Mouse (Mus musculus) midbrain, postnatal 0 days (tissue): Measurements from ENCODE around the gene Mt1. TPM values are rescaled to one million over a fixed set of nuclear protein-coding genes. Genes with fewer than 3 reads are reported as not detected.

ENCODE experiments used
- ATAC-seq: fragments of 200-750 bp; cut with Nextera tagmentation; 2 replicates; pipeline ENCODE4 v1.8.0; 2017; ENCODE audit warnings: moderate number of reproducible peaks, mild to moderate bottlenecking, moderate TSS enrichment, moderate library complexity; ENCODE audit not compliant: low FRiP score
- DNase-seq: peaks from one replicate; pipeline ENCODE4 v3.0.0-alpha.2; 2015; ENCODE audit warnings: low spot score
- H3K27ac ChIP-seq: fragments of 300-500 bp; sonication (generic); 2 replicates; pipeline ENCODE4 v1.5.1; 2014; ENCODE audit warnings: low read depth, mild to moderate bottlenecking, low read length, mixed read lengths
- H3K27me3 ChIP-seq: fragments of 300-500 bp; sonication (generic); 2 replicates; pipeline ENCODE4 v1.6.1; 2014; ENCODE audit warnings: low read length, control low read depth, mixed read lengths; ENCODE audit not compliant: insufficient read depth
- H3K36me3 ChIP-seq: fragments of 300-500 bp; sonication (generic); 2 replicates; pipeline ENCODE4 v1.6.1; 2014; ENCODE audit warnings: low read length, control low read depth, mixed read lengths; ENCODE audit not compliant: insufficient read depth
- H3K4me1 ChIP-seq: fragments of 300-500 bp; sonication (generic); 2 replicates; pipeline ENCODE4 v1.6.1; 2014; ENCODE audit warnings: mild to moderate bottlenecking, control low read depth, antibody characterized with exemption, low read length, mixed read lengths; ENCODE audit not compliant: insufficient read depth
- H3K4me2 ChIP-seq: fragments of 300-500 bp; sonication (generic); 2 replicates; pipeline ENCODE4 v1.6.1; 2014; ENCODE audit warnings: low read depth, mild to moderate bottlenecking, low read length, mixed read lengths; ENCODE audit not compliant: poor library complexity, severe bottlenecking
- H3K4me3 ChIP-seq: fragments of 300-500 bp; sonication (generic); 2 replicates; pipeline ENCODE4 v1.5.1; 2014; ENCODE audit warnings: low read depth, mild to moderate bottlenecking, low read length, moderate library complexity
- H3K9ac ChIP-seq: fragments of 300-500 bp; sonication (generic); replicated peaks from 2 replicates; pipeline ENCODE4 v1.6.1; 2014; ENCODE audit warnings: mild to moderate bottlenecking, low read length, moderate library complexity, mixed read lengths; ENCODE audit not compliant: poor library complexity, severe bottlenecking
- H3K9me3 ChIP-seq: fragments of 300-500 bp; sonication (generic); 2 replicates; pipeline ENCODE4 v1.6.1; 2016; ENCODE audit warnings: low read length, control low read depth
- CTCF ChIP-seq: IDR thresholded peaks from 2 replicates; pipeline ENCODE4 v1.5.1; 2016; ENCODE audit warnings: antibody characterized with exemption, mild to moderate bottlenecking
- WGBS: fragments of 180-500 bp; shearing (Covaris S2); extraction: QIAGEN DNeasy Blood & Tissue Kit; methylation state at CpG from one replicate; pipeline ENCODE4 v1.1.7; 2014; 5-methylcytosine and 5-hydroxymethylcytosine counted together
- polyA plus RNA-seq: library from polyadenylated mRNA; unstranded; fragments of >200 nt; fragmentation: Nextera tagmentation; extraction: Ambion mirVana; gene quantifications from 2 replicates; pipeline ENCODE4 v1.2.1, GENCODE M21; 2015
- total RNA-seq: library from RNA; depleted of rRNA; stranded (reverse); fragments of >200 nt; gene quantifications from 2 replicates; pipeline ENCODE4 v1.2.3, GENCODE M21; 2014

The Mt1 gene
- total and polyA plus RNA-seq, 2 experiments from 2014 or later = 387 to 460 TPM

DNA sequence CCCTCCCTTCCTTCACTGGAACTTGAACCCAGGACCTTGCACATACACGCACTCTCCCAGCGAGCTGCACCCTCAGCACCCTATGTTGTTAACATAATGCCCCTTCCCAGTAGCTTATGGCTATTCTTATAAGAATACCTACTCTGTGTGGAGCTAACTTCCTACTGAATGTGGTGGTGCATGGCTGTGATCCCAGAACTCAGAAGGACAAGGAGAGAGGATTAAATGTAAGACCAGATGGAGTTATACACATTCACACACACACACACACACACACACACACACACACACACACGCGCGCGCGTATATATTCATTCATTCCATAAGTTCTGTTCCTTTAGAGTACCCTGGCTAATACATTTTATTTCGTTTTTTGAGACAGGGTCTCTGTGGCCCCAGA lies 27.4 kb downstream of the Mt1 start:
- H3K36me3 ChIP-seq = no peaks in the 10 kb centered on the region
- H3K9me3 ChIP-seq = no peaks in the 10 kb centered on the region
- ATAC-seq = no peak
- H3K27me3 ChIP-seq = no peaks in the 10 kb centered on the region; the same call in 1 of the 2 replicates
- no peak overlapping the region for H3K4me3 ChIP-seq
- DNase-seq = no peak
- TF ChIP-seq CTCF = no peak
- no peak overlapping the region for H3K9ac ChIP-seq
- no peak overlapping the region for H3K4me2 ChIP-seq
- no peak overlapping the region for H3K27ac ChIP-seq
- 86% methylated on average over 8 of the region's 8 CpGs for WGBS
- H3K4me1 ChIP-seq = no peaks in the 10 kb centered on the region

DNA sequence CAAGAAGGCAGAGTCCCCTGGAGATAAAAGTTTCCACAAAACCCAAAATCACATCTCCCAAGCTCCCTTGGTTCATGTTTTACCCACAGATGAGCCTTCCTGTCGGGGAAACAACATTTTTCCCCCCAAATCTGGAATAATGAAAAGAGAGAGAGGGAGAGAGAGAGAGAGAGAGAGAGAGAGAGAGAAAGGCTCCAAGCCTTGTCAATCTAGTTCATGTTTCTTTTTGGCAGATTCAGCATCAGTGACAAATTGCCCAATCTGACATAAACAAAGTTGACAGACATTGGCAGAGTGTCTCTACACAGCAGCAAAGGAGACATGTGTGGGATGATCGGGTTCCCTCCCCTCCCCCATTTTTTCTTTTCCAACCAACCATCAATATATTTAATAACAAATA lies 28.6 kb downstream of the Mt1 start:
- Histone ChIP-seq H3K4me1 (no peaks in the 10 kb centered on the region), H3K27me3 (no peaks in the 10 kb centered on the region), H3K27ac (no peak overlapping the region), H3K9me3 (no peaks in the 10 kb centered on the region), H3K36me3 (no peaks in the 10 kb centered on the region), H3K9ac (no peak overlapping the region), H3K4me2 (no peak overlapping the region), H3K4me3 (no peak overlapping the region)
- 75% methylated on average over 2 of the region's 2 CpGs for WGBS
- TF ChIP-seq CTCF = no peak
- DNase-seq (no peak), ATAC-seq (no peak)

DNA sequence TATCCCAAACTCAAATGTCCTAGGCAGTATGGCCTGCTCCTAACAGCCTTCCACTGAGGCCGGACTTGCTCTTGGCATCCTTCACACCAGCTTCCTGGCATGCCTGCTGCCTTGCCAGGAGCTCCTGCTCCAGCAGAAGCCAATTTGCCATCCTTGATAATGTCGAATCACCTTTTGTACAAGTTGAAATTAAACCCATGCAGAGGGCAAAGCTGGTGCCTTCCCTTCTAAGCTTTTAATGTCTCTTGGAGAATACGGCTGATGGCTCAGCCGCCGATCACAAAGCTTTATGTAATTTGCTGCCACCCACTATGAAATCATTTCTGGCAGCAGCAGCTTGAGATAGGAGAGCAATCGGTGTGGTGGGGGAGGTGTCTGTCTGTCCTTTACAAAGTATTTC lies 30.8 kb downstream of the Mt1 start:
- DNase-seq (no peak), ATAC-seq (no peak)
- Histone ChIP-seq H3K4me1 (no peaks in the 10 kb centered on the region), H3K27ac (no peak overlapping the region), H3K9me3 (no peaks in the 10 kb centered on the region), H3K4me2 (0 out of 2 replicates have a peak overlapping the region, but pooled peaks have one; percentile 4), H3K4me3 (no peak overlapping the region), H3K27me3 (no peaks in the 10 kb centered on the region), H3K9ac (no peak overlapping the region), H3K36me3 (no peaks in the 10 kb centered on the region)
- 52% methylated on average over 6 of the region's 6 CpGs for WGBS
- no peak for TF ChIP-seq CTCF

DNA sequence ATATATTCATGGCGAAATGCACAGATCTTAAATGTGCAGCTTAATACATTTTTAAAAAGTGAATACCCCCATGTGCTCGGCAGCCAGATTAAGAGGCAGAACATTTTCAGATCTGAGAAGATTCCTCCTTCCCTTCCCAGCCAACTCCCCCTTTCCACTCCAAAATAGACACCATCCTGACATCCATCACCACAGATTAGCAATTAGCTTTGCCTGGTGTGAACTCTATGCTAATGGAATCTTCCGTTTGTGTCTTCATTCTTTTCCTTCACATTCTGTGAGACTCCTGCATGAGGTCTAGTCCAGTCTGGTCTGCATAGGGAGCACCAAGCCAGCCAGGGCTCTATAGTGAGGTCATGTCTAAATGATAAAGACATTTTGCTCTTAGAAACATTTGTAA lies 31.3 kb downstream of the Mt1 start:
- WGBS = 45% methylated on average over 3 of the region's 3 CpGs
- no peaks in the 10 kb centered on the region for H3K4me1 ChIP-seq
- no peaks in the 10 kb centered on the region for H3K9me3 ChIP-seq
- no peak for TF ChIP-seq CTCF
- no peak overlapping the region for H3K4me3 ChIP-seq
- no peak for DNase-seq
- H3K27ac ChIP-seq = no peak overlapping the region
- no peak for ATAC-seq
- 0 out of 2 replicates have a peak overlapping the region, but pooled peaks have one; percentile 4 for H3K4me2 ChIP-seq
- no peaks in the 10 kb centered on the region for H3K36me3 ChIP-seq
- no peak overlapping the region for H3K9ac ChIP-seq
- H3K27me3 ChIP-seq = no peaks in the 10 kb centered on the region

DNA sequence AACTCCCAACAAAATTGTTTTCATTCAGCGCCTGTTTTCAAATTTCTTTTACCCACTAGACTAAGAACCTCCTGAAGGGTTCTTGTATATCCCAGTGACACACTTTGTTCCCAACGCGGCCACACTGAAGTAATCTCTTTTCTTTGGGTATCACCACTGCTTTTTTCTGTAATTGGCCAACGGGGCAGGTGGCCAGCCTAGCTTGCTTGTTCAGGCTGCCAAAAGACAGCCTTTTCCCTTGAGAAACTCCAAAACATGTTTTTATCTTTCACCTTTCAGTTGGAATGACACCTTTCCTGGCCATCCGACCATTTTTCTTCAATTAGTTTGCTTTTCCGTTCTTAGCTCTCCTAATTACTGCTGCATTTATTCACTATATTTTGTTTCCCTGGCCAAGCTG lies 34.9 kb downstream of the Mt1 start:
- DNase-seq = no peak
- no peak for TF ChIP-seq CTCF
- no peak for ATAC-seq
- no peak overlapping the region for H3K27ac ChIP-seq
- H3K4me2 ChIP-seq = peak overlapping the region; percentile 79
- H3K9me3 ChIP-seq = no peaks in the 10 kb centered on the region
- no peaks in the 10 kb centered on the region for H3K36me3 ChIP-seq
- 64% methylated on average over 6 of the region's 6 CpGs for WGBS
- no peak overlapping the region for H3K9ac ChIP-seq
- no peaks in the 10 kb centered on the region for H3K27me3 ChIP-seq
- peaks cover 3% of the 10 kb centered on the region; the same call in 1 of the 2 replicates for H3K4me1 ChIP-seq
- peak overlapping the region; percentile 83 for H3K4me3 ChIP-seq

DNA sequence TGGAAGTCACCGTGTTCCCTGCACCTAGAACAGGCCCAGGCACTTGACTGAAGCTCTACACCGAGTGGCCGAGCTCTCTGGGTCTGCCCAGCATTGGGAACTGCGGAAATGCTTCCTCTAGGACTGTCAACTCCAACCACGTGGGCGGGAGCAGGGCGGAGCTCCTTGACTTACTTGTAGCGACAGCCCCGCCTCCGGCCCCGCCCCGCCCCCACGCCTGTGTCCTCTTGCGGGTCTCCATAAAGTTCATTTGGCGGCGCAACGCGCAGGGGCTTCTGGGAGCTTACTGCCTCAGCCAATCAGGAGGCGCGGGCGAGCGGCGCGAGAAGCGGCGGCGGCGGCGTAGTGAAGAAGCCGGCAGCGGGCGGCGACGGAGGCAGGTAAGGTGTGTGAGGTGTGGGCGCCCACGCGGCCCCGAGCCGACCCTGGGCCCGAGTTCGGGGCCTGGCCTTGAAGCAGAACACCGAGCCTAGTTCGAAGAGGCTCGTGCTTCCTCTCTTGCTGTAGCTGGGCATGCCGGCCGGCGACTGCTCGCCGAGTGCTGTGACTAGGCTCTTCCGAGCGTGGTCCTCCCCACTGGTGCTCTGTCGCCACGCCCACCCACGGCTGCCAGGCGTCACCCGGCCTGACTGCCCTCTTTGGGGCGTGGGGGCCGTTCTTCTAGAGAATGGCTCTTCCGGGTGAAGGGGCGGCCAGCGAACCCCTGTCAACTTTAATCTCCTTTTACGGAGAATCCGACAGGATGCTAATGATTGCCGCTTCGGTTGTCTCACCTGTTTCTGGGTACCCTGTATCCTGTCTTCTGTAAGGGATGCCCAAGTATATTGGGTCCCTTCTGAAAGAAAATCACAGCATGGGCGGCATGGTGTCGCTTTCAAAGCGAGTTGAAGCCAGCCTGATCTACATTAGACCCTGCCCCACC lies 35.6 kb downstream of the Mt1 start, which contains the start of gene Nup93:
Nup93 (plus strand) TSS at position 313 of the 922 bp plus-strand sequence.
- peak; percentile 98 for DNase-seq
- TF ChIP-seq CTCF = no peak; the same call in 1 of the 2 replicates
- Histone ChIP-seq H3K4me2 (peak within 1 kb of the TSS; percentile 79), H3K27me3 (no peaks in the 10 kb centered on the region), H3K9ac (peak within 1 kb of the TSS; percentile 79), H3K4me1 (peaks cover 3% of the 10 kb centered on the region; the same call in 1 of the 2 replicates), H3K27ac (peak within 1 kb of the TSS; percentile 78), H3K36me3 (no peaks in the 10 kb centered on the region), H3K4me3 (peak within 1 kb of the TSS; percentile 83), H3K9me3 (no peaks in the 10 kb centered on the region)
- ATAC-seq = peak; percentile 95
- under 1% methylated on average over 68 of the region's 68 CpGs for WGBS
